Mouse (Mus musculus) ES-CJ7 (cell line): ENCODE measurements around the gene Eif2ak1.

Source experiments
- DNase-seq: peaks from one replicate; pipeline ENCODE4 v3.0.0; 2011; ENCODE audit warnings: low read depth, low spot score

Gene Eif2ak1

GRCm38 (mm10) chr5:143948361-143948760 is 130.8 kb downstream of the Eif2ak1 start:
- no peak for DNase-seq

DNA sequence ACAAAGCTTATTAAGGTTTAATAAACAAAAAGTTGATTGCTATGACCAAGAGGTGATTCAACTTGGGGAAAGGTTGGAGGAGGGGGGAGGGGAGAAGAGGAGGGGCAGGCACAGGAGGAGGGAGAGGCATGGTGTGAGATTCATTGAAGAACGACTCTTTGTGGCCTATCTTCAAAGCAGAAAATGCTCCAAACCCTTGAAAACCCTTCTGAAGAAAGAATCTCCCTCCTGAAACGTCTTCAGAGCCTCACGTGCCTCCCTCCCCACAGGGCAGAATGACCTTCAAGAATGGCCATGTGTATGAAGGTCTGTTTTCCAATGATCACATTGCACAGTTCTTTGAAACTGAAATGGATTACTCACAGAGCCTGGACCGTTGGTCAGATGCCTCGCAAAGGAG is 132.4 kb downstream of the Eif2ak1 start:
- no peak for DNase-seq
